In genomic region chr2:115890030-115890429, GRCm38 (mm10) we compare ENCODE assay signal across 21 mouse cellular contexts.
"Had no signal": no experiment of that assay in that cellular context is flagged by ENCODE, and none has a peak within 500 bp of the region (broad histone marks: within the 10 kb centered on the region; RNA-seq: fewer than 3 reads in every experiment).

No protein-coding gene starts in this region.

- DNase-seq: cerebellum, adult 2 months; cerebellum, adult 8-10 months; cerebellum, adult 9-10 months; cerebellum, adult 9-11 months; cerebellum, postnatal 10 days; cerebellum, postnatal 14 days; cerebellum, postnatal 25 days; cerebellum, postnatal 36 days; embryo, embryonic 11 days; forebrain, postnatal 0 days; gastrocnemius, adult 2 months; gastrocnemius, postnatal 10 days; gastrocnemius, postnatal 14 days; gastrocnemius, postnatal 25 days; gastrocnemius, postnatal 36 days; heart, adult 18-20 months; heart, adult 2 months had no signal

- ATAC-seq: forebrain, embryonic 13.5 days; forebrain, embryonic 14.5 days; forebrain, embryonic 15.5 days; forebrain, embryonic 16.5 days; forebrain, postnatal 0 days had no signal
